10 mouse cellular contexts compared by ENCODE assay signal in genomic region chr10:117844279-117844678, GRCm38 (mm10). TPM values are rescaled to one million over a fixed set of nuclear protein-coding genes. Genes with fewer than 3 reads are reported as not detected.
DNase-seq lines count a peak whose midpoint lies in the region; ATAC-seq and TF ChIP-seq lines count a peak whose summit lies in the region.
"Had no signal": no experiment of that assay in that cellular context is flagged by ENCODE, and none has a peak within 500 bp of the region (broad histone marks: within the 10 kb centered on the region; RNA-seq: fewer than 3 reads in every experiment).

No protein-coding gene starts in this region.

- H3K36me3 ChIP-seq in kidney, postnatal 0 days (ENCODE audit: insufficient read depth, low read length): no peaks in the 10 kb centered on the region
- H3K36me3 ChIP-seq in midbrain, postnatal 0 days (ENCODE audit: insufficient read depth, low read length): no peaks in the 10 kb centered on the region

- no peak overlapping the region for H3K27ac ChIP-seq in kidney, postnatal 0 days
- no peak overlapping the region for H3K27ac ChIP-seq in brown adipose tissue, adult 24 weeks (replicated peaks; ENCODE audit: low read depth, low read length)
- H3K27ac ChIP-seq in midbrain, postnatal 0 days (ENCODE audit: low read depth, low read length): no peak overlapping the region

- peak overlapping the region; percentile 95 for H3K4me3 ChIP-seq in kidney, postnatal 0 days (replicated peaks; ENCODE audit: low read depth, low read length)
- peak overlapping the region; percentile 39; the same call in 1 of the 2 replicates for H3K4me3 ChIP-seq in brown adipose tissue, adult 24 weeks (ENCODE audit: insufficient read depth, low read depth, low read length)
- peak overlapping the region; percentile 79 for H3K4me3 ChIP-seq in midbrain, postnatal 0 days (ENCODE audit: low read depth, low read length)

- ATAC-seq in kidney, postnatal 0 days (replicated peaks; ENCODE audit: low FRiP score, low read depth): no peak
- no peak for ATAC-seq in midbrain, postnatal 0 days (ENCODE audit: low FRiP score)

- H3K4me2 ChIP-seq in kidney, postnatal 0 days (ENCODE audit: low read length): peak overlapping the region; percentile 77
- H3K4me2 ChIP-seq in midbrain, postnatal 0 days (ENCODE audit: low read depth, low read length, poor library complexity, severe bottlenecking): peak overlapping the region; percentile 73

- no peaks in the 10 kb centered on the region for H3K27me3 ChIP-seq in kidney, postnatal 0 days (ENCODE audit: insufficient read depth, low read length)
- no peaks in the 10 kb centered on the region for H3K27me3 ChIP-seq in midbrain, postnatal 0 days (ENCODE audit: insufficient read depth, low read length)

- 13% methylated on average over 5 of the region's 5 CpGs for WGBS in kidney, postnatal 0 days
- whole genome bisulfite sequencing in midbrain, postnatal 0 days: 32% methylated on average over 5 of the region's 5 CpGs

- peak overlapping the region; percentile 5; the same call in 1 of the 2 replicates for H3K9ac ChIP-seq in kidney, postnatal 0 days (ENCODE audit: low read depth, low read length)
- H3K9ac ChIP-seq in midbrain, postnatal 0 days (replicated peaks; ENCODE audit: low read length, poor library complexity, severe bottlenecking): no peak overlapping the region

- peaks cover 6% of the 10 kb centered on the region for H3K4me1 ChIP-seq in kidney, postnatal 0 days (replicated peaks; ENCODE audit: insufficient read depth, low read length)
- H3K4me1 ChIP-seq in brown adipose tissue, adult 24 weeks (ENCODE audit: control insufficient read depth, insufficient read depth, insufficient read length, low read length): peaks cover 11% of the 10 kb centered on the region
- H3K4me1 ChIP-seq in midbrain, postnatal 0 days (ENCODE audit: insufficient read depth, low read length): peaks cover 4% of the 10 kb centered on the region; the same call in 1 of the 2 replicates

- TF ChIP-seq CTCF in kidney, postnatal 0 days (IDR thresholded peaks at IDR 0.05; ENCODE audit: low read depth): no peak
- TF ChIP-seq CTCF in midbrain, postnatal 0 days (IDR thresholded peaks at IDR 0.05): no peak

- peak; percentile 35 for DNase-seq in kidney, postnatal 0 days (ENCODE audit: low spot score)
- DNase-seq in kidney, adult 11 months: no peak
- DNase-seq in induced T-regulatory cell, adult 2 months (ENCODE audit: low read depth): peak; percentile 80
- DNase-seq in midbrain, postnatal 0 days (ENCODE audit: low spot score): no peak
- DNase-seq in right cerebral cortex, postnatal 14 days: no peak
- DNase-seq in frontal cortex, postnatal 14 days (ENCODE audit: low spot score in 2 of 2): no peak
- DNase-seq in spleen, adult 12 weeks (ENCODE audit: low spot score): no peak
- DNase-seq: kidney, postnatal 36 days; thymus, postnatal 4 days had no signal

- no peaks in the 10 kb centered on the region for H3K9me3 ChIP-seq in kidney, postnatal 0 days (replicated peaks; ENCODE audit: low read length)
- no peaks in the 10 kb centered on the region for H3K9me3 ChIP-seq in midbrain, postnatal 0 days (ENCODE audit: low read length)

RNA-seq across cellular contexts. Expression of gene Rap1b, which starts 1.6 kb away (rescaled TPM):
- 174 TPM in 2 replicates for polyA plus RNA-seq in kidney, postnatal 0 days (2015; fragmentation: Nextera tagmentation; extraction: Ambion mirVana)
- polyA plus RNA-seq in brown adipose tissue, adult 24 weeks (2012; ENCODE audit: insufficient read depth, insufficient read length, missing spikeins): 55.2 and 55.3 TPM in 2 replicates
- total RNA-seq in midbrain, postnatal 0 days (2014; rRNA removed): 66.0 and 78.7 TPM in 2 replicates
- polyA plus RNA-seq in midbrain, postnatal 0 days (2015; fragmentation: Nextera tagmentation; extraction: Ambion mirVana): 140 and 145 TPM in 2 replicates

RNA-seq across cellular contexts. Expression of gene Nup107, which starts 51.8 kb away (rescaled TPM):
- polyA plus RNA-seq in kidney, postnatal 0 days (2015; fragmentation: Nextera tagmentation; extraction: Ambion mirVana): 34.9 and 37.9 TPM in 2 replicates
- 3.6 and 4.2 TPM in 2 replicates for polyA plus RNA-seq in brown adipose tissue, adult 24 weeks (2012; ENCODE audit: insufficient read depth, insufficient read length, missing spikeins)
- total RNA-seq in midbrain, postnatal 0 days (2014; rRNA removed): 14.0 and 26.9 TPM in 2 replicates
- polyA plus RNA-seq in midbrain, postnatal 0 days (2015; fragmentation: Nextera tagmentation; extraction: Ambion mirVana): 16.7 and 17.5 TPM in 2 replicates

Comparison
In these comparisons a context has a peak if more than half of its experiments do, and no peak if none do; other contexts are left out.
1. DNase-seq: peak in kidney, postnatal 0 days (single experiment) and induced T-regulatory cell, adult 2 months (single experiment); none in kidney, adult 11 months (single experiment), midbrain, postnatal 0 days (single experiment), right cerebral cortex, postnatal 14 days (single experiment), frontal cortex, postnatal 14 days (0 of 2) and spleen, adult 12 weeks (single experiment).
2. H3K4me3 ChIP-seq: peak in every context shown above with its lines; median percentile 95 in kidney, postnatal 0 days; 79 in midbrain, postnatal 0 days; 39 in brown adipose tissue, adult 24 weeks.